Mouse (Mus musculus): ENCODE data around the gene Cct8l1. TPM values are rescaled to one million over a fixed set of nuclear protein-coding genes. Genes with fewer than 3 reads are reported as not detected.
A peak's percentile ranks its signal among the peaks of the same experiment; 100 is the strongest.

The Cct8l1 gene
- polyA plus RNA-seq, 1 experiment from 2014 or later: 0.13 TPM

- Histone ChIP-seq H3K36me3 (no peaks in the 10 kb centered on the region), H3K4me1 (no peaks in the 10 kb centered on the region), H3K27ac (no peak overlapping the region), H3K9ac (no peak overlapping the region), H3K27me3 (replicated peaks) (no peaks in the 10 kb centered on the region), H3K4me3 (no peak overlapping the region), H3K9me3 (no peaks in the 10 kb centered on the region), H3K4me2 (replicated peaks) (no peak overlapping the region)
- no peak for ATAC-seq (ENCODE audit: low FRiP score, low read depth)
- 91% methylated on average over 11 of the region's 11 CpGs for WGBS
Observed at GRCm38 (mm10) chr5:25516301-25516895, 531 bp downstream of the Cct8l1 start.

GRCm38 (mm10) chr5:25517550-25517949, 1.7 kb downstream of the Cct8l1 start:
- ATAC-seq (ENCODE audit: low FRiP score, low read depth): no peak
- no peak overlapping the region for H3K27ac ChIP-seq
- 0 out of 2 replicates have a peak, but pooled peaks cover 4% of the 10 kb centered on the region for H3K9me3 ChIP-seq
- H3K4me3 ChIP-seq: no peak overlapping the region
- H3K36me3 ChIP-seq: no peaks in the 10 kb centered on the region
- no peaks in the 10 kb centered on the region for H3K4me1 ChIP-seq
- 86% methylated on average over 5 of the region's 5 CpGs for WGBS
- no peak overlapping the region for H3K9ac ChIP-seq
- no peak overlapping the region for H3K4me2 ChIP-seq (replicated peaks)
- no peaks in the 10 kb centered on the region for H3K27me3 ChIP-seq (replicated peaks)

GRCm38 (mm10) chr5:25519820-25520219, 4.0 kb downstream of the Cct8l1 start:
- no peak for ATAC-seq (ENCODE audit: low FRiP score, low read depth)
- 76% methylated on average over 3 of the region's 3 CpGs for WGBS
- H3K4me1 ChIP-seq: no peaks in the 10 kb centered on the region

DNA sequence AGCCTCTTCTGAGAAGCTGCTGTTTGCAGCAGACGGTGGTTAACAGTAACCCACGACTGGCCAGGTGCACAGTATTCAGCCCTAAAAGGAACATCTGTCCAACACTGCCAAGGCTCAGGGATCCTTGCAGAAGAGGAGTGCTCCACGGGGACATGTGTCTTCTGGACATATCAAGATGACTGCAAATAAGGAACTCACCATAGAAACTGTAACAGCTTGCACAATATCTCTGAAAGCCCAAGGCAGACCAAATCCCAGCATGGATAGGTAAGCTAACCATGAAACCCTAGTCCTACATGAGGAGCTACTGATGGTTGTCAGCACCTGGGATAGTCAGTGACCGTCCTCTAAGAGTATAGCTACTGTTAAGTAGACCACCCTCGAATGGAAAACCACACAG, 5.6 kb downstream of the Cct8l1 start:
- ATAC-seq (ENCODE audit: low FRiP score, low read depth): no peak
- no peak overlapping the region for H3K4me2 ChIP-seq (replicated peaks)
- H3K36me3 ChIP-seq: no peaks in the 10 kb centered on the region
- 84% methylated on average over 5 of the region's 5 CpGs for WGBS
- H3K9me3 ChIP-seq: 0 out of 2 replicates have a peak, but pooled peaks cover 5% of the 10 kb centered on the region
- no peaks in the 10 kb centered on the region for H3K4me1 ChIP-seq
- H3K9ac ChIP-seq: no peak overlapping the region
- no peak overlapping the region for H3K4me3 ChIP-seq
- H3K27ac ChIP-seq: no peak overlapping the region
- H3K27me3 ChIP-seq (replicated peaks): no peaks in the 10 kb centered on the region

More at GRCm38 (mm10) chr5:25519820-25520219, 4.0 kb downstream of the Cct8l1 start:
- Histone ChIP-seq H3K36me3 (no peaks in the 10 kb centered on the region), H3K4me3 (no peak overlapping the region), H3K4me2 (replicated peaks) (no peak overlapping the region), H3K27me3 (replicated peaks) (no peaks in the 10 kb centered on the region), H3K9ac (no peak overlapping the region), H3K9me3 (0 out of 2 replicates have a peak, but pooled peaks cover 5% of the 10 kb centered on the region), H3K27ac (no peak overlapping the region)

GRCm38 (mm10) chr5:25526116-25526515, 10.2 kb downstream of the Cct8l1 start:
- no peak for ATAC-seq (ENCODE audit: low FRiP score, low read depth)
- H3K27ac ChIP-seq: no peak overlapping the region
- peaks cover 5% of the 10 kb centered on the region for H3K4me1 ChIP-seq
- H3K9me3 ChIP-seq: 0 out of 2 replicates have a peak, but pooled peaks cover 5% of the 10 kb centered on the region
- H3K4me2 ChIP-seq (replicated peaks): no peak overlapping the region
- H3K9ac ChIP-seq: no peak overlapping the region
- no peaks in the 10 kb centered on the region for H3K36me3 ChIP-seq
- no peak overlapping the region for H3K4me3 ChIP-seq
- 56% methylated on average over 5 of the region's 5 CpGs for WGBS
- H3K27me3 ChIP-seq (replicated peaks): no peaks in the 10 kb centered on the region

DNA sequence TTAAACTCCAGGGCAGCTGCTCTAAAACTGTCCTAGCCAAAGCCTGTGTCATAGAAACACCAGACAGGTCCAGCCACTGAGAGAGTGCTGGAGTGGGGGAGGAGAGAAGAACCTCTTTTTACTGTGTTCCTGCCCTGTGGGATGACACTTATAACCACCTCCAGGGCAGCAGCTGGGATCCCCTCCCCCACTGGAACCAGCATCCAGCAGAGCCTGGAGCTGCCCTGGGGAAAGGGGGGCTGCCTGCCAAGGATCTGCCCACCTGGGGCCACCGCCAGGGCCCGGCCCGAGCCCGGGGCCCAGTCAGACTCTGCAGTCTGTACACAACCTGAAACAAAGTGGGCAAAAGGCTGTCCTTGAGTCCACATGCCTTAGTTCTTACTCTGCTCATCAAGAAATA, 11.1 kb downstream of the Cct8l1 start:
- H3K4me2 ChIP-seq (replicated peaks): no peak overlapping the region
- H3K9me3 ChIP-seq: 0 out of 2 replicates have a peak, but pooled peaks cover 5% of the 10 kb centered on the region
- peaks cover 5% of the 10 kb centered on the region for H3K4me1 ChIP-seq
- no peak overlapping the region for H3K27ac ChIP-seq
- no peak overlapping the region for H3K4me3 ChIP-seq
- no peaks in the 10 kb centered on the region for H3K36me3 ChIP-seq
- H3K27me3 ChIP-seq (replicated peaks): no peaks in the 10 kb centered on the region
- 46% methylated on average over 4 of the region's 4 CpGs for WGBS
- no peak overlapping the region for H3K9ac ChIP-seq
- ATAC-seq (ENCODE audit: low FRiP score, low read depth): no peak

DNA sequence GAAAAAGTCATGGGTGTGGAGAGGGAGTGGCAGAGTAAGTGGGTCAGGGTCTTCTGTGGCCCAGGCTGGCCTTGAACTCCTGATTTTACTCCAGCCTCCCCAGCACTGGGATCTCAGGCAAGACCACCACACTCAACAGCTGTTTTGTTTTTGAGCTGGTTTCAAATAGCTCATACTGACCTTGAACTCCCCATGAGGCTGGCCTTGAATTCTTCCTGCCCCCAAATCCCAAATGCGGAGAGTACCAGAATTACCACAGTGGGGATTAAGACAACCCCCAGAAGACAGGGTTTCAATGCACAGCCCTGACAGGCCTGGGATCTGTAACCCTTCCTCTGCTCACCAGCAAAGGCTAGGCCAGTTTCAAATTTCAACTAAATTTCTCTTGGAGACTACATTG, 12.1 kb downstream of the Cct8l1 start:
- peaks cover 5% of the 10 kb centered on the region for H3K4me1 ChIP-seq
- H3K27ac ChIP-seq: no peak overlapping the region
- H3K36me3 ChIP-seq: no peaks in the 10 kb centered on the region
- no peak overlapping the region for H3K9ac ChIP-seq
- ATAC-seq (ENCODE audit: low FRiP score, low read depth): no peak
- no peak overlapping the region for H3K4me3 ChIP-seq
- no peaks in the 10 kb centered on the region for H3K9me3 ChIP-seq
- no peak overlapping the region for H3K4me2 ChIP-seq (replicated peaks)
- no peaks in the 10 kb centered on the region for H3K27me3 ChIP-seq (replicated peaks)
- 88% methylated on average over 1 of the region's 1 CpGs for WGBS

DNA sequence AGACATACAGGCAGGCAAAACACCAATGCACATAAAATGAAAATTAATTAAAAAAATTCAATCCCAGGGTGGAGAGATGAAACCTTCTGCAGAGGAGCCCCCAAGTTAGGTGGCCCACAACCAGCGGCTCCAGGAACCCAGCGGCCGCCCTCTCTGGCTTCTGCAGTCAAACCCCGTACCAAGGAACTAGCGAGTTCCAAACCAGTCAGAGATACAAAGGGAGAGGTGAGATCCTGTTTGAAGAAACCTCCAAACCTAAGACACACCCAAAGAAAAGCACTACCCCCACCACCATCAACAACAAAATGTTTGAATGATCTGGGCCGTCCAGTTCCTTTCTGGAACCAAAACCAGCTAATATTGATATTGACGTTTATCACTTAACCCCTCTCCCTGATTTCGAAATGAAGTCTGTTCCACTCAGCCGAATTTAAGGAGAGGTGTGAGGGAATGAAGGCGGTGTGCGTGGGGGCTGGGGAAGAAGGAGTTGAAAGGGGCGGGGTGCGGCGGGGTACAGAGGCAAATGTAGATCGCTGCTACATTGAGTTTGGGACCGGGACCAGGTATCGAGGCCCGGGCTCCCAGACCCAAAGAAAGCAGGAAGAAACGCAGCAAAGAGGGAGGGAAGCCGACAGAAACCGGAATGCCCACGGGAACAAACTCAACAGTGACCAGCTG, 13.1 kb downstream of the Cct8l1 start:
- ATAC-seq (ENCODE audit: low FRiP score, low read depth): peak; percentile 61
- H3K4me3 ChIP-seq: peak overlapping the region; percentile 66
- 13% methylated on average over 22 of the region's 22 CpGs for WGBS
- H3K9ac ChIP-seq: peak overlapping the region; percentile 59
- H3K27ac ChIP-seq: peak overlapping the region; percentile 20; the same call in 1 of the 2 replicates
- H3K4me1 ChIP-seq: peaks cover 5% of the 10 kb centered on the region
- peak overlapping the region; percentile 68 for H3K4me2 ChIP-seq (replicated peaks)
- no peaks in the 10 kb centered on the region for H3K36me3 ChIP-seq
- H3K9me3 ChIP-seq: no peaks in the 10 kb centered on the region
- H3K27me3 ChIP-seq (replicated peaks): no peaks in the 10 kb centered on the region

GRCm38 (mm10) chr5:25529529-25530421, 13.9 kb downstream of the Cct8l1 start:
- H3K9ac ChIP-seq: peak overlapping the region; percentile 73
- H3K4me2 ChIP-seq (replicated peaks): peak overlapping the region; percentile 68
- H3K36me3 ChIP-seq: no peaks in the 10 kb centered on the region
- under 1% methylated on average over 87 of the region's 87 CpGs for WGBS
- H3K9me3 ChIP-seq: no peaks in the 10 kb centered on the region
- no peaks in the 10 kb centered on the region for H3K27me3 ChIP-seq (replicated peaks)
- peaks cover 5% of the 10 kb centered on the region for H3K4me1 ChIP-seq
- H3K4me3 ChIP-seq: peak overlapping the region; percentile 66
- ATAC-seq (ENCODE audit: low FRiP score, low read depth): peak; percentile 100
- peak overlapping the region; percentile 96 for H3K27ac ChIP-seq

- Histone ChIP-seq H3K9ac (no peak overlapping the region), H3K27ac (no peak overlapping the region)
- no peak for ATAC-seq (ENCODE audit: low FRiP score, low read depth)
Observed at GRCm38 (mm10) chr5:25530629-25531028, 14.8 kb downstream of the Cct8l1 start.

GRCm38 (mm10) chr5:25532256-25533147, 16.6 kb downstream of the Cct8l1 start:
- no peak overlapping the region for H3K27ac ChIP-seq
- no peak for ATAC-seq (ENCODE audit: low FRiP score, low read depth)
- WGBS: 61% methylated on average over 18 of the region's 18 CpGs

More at GRCm38 (mm10) chr5:25530629-25531028, 14.8 kb downstream of the Cct8l1 start:
- Histone ChIP-seq H3K27me3 (replicated peaks) (no peaks in the 10 kb centered on the region), H3K4me3 (peak overlapping the region; percentile 66; the same call in 1 of the 2 replicates), H3K36me3 (no peaks in the 10 kb centered on the region), H3K4me1 (peaks cover 5% of the 10 kb centered on the region), H3K9me3 (no peaks in the 10 kb centered on the region), H3K4me2 (replicated peaks) (peak overlapping the region; percentile 68)
- WGBS: 29% methylated on average over 2 of the region's 2 CpGs

More at GRCm38 (mm10) chr5:25532256-25533147, 16.6 kb downstream of the Cct8l1 start:
- H3K4me1 ChIP-seq: no peaks in the 10 kb centered on the region; the same call in 1 of the 2 replicates
- no peaks in the 10 kb centered on the region for H3K36me3 ChIP-seq
- H3K9me3 ChIP-seq: no peaks in the 10 kb centered on the region
- H3K27me3 ChIP-seq (replicated peaks): no peaks in the 10 kb centered on the region
- no peak overlapping the region for H3K4me2 ChIP-seq (replicated peaks)
- H3K9ac ChIP-seq: no peak overlapping the region
- no peak overlapping the region for H3K4me3 ChIP-seq

All from neural tube, embryonic 12.5 days (tissue).